Mouse (Mus musculus) cerebellum, postnatal 14 days (tissue): ENCODE data around the gene Pin4.

Experiments used
- DNase-seq, 2 experiments: peaks; one replicate each; pipeline ENCODE4 v3.0.0; 2021; ENCODE audit warnings: mixed read lengths in 2 of 2

Pin4 gene

GRCm38 (mm10) chrX:102157423-102157791 lies 38.2 kb downstream of the Pin4 start:
- no peak for DNase-seq

DNA sequence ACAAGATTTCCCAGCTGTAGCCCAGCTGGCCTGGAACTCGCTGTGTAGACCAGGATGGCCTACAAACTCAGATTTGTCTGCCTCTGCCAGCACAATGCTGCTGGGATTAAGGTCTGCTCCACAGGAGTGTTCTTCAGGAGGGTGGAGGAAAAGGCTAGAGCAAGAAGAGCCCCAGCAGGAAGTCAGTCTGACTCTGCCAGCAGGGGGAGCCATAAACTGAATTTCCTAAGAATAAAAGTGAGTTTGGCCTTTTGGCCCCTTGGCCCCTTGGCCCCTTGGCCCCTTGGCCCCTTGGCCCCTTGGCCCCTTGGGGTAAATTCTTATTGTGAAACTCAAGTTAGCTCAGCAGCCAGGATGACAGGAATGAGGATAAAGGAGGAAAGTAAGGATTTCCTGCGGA lies 40.5 kb downstream of the Pin4 start:
- peak; percentile 9 to 37 for DNase-seq

- no peak for DNase-seq
Observed at GRCm38 (mm10) chrX:102160528-102160927, 41.3 kb downstream of the Pin4 start.

DNA sequence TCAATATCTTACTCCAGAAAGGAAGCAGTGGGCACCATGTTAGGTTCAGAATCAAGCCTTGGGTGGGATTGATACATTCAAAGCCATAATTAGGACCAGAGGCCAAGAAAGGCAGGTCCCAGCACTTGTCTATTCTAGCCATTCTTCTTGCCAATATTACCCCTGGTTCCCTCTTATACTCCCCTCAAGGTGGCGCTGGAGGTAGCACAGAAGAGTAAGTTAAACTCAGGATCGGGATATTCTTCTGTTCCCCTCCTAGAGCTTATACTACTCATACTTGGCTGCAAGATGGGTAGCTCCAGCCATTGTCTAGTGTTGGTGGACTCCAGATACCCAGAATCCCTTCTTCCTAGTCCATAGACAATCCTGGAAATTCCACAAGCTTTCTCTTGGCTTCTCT lies 43.8 kb downstream of the Pin4 start:
- DNase-seq: no peak

- peak in 1 of 2 experiments; percentile 33 for DNase-seq
Observed at GRCm38 (mm10) chrX:102163529-102163928, 44.3 kb downstream of the Pin4 start.

GRCm38 (mm10) chrX:102166521-102166920 lies 47.3 kb downstream of the Pin4 start:
- DNase-seq: no peak

DNA sequence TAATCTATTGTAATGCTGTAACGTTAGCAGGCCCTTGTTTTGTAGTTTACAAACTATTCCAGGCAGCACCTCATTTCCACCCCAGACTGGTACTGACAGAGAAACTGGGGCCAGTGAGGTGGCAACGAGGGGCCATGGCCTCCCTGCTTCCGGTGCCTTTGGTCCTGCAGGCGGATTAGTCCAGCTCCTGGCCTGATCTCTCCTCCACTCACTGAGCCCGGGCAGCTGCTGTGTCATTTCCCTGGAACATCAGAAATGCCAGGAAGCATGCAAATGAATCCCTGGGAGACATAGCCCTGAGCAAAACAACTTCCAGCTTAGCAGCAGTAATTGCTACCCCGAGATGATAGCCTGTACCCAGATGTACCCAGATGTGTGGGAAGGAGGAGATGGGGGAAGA lies 47.7 kb downstream of the Pin4 start:
- DNase-seq: peak in 1 of 2 experiments; percentile 10

- no peak for DNase-seq
Observed at GRCm38 (mm10) chrX:102169724-102170123, 50.5 kb downstream of the Pin4 start.

- DNase-seq: no peak
Observed at GRCm38 (mm10) chrX:102170135-102170534, 50.9 kb downstream of the Pin4 start.

DNA sequence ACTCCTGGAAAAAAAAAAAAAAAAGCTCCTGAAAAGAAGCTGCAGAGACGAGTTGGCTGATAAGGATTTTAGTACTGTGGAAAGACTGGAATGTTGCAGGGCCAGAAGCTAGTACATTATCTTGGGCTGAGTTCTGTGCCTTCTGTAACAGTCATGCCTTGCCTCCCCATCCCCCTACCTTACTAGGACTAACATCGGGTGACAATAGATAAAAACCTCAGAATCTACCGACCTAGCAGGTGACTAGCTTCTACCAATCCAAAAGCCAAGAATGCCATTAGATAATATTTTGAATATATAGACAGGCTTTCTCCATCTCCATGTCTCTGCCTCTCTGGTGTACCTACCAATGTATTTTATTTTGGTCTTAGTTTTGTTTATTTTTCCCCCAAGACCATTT lies 51.7 kb downstream of the Pin4 start:
- DNase-seq: no peak

DNA sequence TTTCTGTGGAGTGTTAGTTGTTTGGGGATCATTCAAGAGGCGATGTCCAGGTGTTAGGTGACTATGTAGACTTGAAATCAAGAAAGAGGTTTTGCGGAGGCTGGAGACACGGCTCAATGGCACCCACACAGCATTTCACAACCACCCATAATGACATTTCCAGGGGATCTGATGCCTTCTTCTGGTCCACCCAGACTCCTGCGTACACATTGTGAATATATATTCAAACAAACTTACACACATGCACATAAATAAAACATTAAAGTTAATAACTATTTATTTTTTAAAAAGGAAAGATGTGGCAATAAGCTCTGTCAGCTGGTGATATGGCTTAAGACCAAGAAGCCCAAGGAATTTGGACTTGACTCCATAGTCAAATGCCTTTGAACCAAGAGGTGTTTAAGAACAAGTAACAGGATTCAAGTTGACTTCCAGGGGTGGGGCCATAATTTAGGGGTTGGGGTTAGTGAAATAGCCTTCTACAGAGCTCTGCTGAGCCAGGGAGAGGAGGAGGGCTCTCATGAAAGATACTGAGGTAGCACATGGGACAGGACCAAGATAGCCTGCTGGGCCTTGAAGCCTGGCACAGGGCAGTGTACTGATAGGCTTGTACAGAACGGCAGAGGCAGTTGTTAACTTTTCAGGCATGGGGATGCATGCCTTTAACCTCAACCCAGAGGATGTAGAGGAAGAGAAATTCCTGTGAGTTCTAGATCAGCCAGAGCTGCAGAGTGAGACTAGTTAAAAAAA lies 56.5 kb downstream of the Pin4 start:
- DNase-seq: no peak
